Mouse (Mus musculus): ENCODE data around the gene Cd33.

Gene Cd33

GRCm38 (mm10) chr7:43518341-43518740 is 25.9 kb downstream of the Cd33 start:
- in situ Hi-C loops (cut with MboI, MseI) = no loop called here

GRCm38 (mm10) chr7:43515076-43515475 is 29.2 kb downstream of the Cd33 start:
- in situ Hi-C loops (cut with MboI, MseI) = no loop called here

DNA sequence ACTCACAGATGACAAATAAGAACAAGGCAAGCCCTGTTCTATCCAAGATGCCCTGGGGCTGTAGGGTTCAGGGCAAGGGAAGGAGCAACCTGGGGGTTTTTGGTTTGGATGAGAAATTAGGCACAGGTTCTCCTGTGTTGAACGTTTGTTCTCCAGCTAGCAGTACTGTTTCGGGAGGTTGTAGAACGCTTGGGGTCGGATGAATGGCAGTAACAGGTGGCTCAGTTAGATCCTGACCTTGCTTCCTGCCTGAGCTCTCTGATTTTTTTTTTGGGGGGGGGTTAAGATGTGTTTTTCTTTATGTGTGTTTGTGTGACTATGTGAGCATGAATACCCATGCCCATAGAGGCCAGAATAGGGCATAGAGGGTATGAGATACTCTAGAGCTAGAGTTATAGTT is 31.7 kb downstream of the Cd33 start:
- in situ Hi-C loops (cut with MboI, MseI) = no loop called here

DNA sequence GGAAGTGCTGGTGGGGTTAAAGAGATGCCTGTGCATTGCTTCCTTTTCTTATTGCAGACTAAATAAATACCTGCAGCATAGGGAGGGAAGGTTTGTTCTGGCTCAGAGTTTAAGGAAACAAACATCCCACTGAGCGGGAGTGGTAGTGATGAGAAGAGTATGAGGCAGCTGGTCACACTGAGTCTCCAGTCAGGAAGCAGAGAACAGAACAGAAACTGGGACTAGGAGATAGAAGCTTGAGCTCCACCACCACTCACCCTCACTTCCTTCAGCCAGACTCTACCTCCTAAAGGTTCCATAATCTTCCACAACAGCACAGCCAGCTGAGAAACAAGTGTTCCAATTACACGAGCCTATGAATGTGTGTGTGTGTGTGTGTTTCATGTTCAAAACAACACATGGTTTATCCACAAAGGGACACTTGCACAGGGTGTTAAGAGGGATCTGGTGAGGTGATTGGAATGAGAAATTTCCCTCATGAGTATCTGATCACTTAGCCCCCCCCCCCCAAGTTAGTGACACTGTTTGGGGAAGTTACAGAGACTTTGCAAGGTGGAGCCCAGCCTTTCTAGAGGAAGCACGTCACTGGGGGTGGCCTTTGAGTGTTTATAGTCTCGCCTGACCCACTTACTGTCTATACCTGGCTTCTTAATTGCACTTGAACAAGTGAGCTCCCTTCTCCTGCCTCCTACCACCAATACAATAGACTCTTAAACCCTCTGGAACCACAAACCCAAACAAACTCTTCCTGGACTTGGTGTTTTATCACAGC is 32.3 kb downstream of the Cd33 start:
- in situ Hi-C loops (cut with MboI, MseI) = no loop called here

DNA sequence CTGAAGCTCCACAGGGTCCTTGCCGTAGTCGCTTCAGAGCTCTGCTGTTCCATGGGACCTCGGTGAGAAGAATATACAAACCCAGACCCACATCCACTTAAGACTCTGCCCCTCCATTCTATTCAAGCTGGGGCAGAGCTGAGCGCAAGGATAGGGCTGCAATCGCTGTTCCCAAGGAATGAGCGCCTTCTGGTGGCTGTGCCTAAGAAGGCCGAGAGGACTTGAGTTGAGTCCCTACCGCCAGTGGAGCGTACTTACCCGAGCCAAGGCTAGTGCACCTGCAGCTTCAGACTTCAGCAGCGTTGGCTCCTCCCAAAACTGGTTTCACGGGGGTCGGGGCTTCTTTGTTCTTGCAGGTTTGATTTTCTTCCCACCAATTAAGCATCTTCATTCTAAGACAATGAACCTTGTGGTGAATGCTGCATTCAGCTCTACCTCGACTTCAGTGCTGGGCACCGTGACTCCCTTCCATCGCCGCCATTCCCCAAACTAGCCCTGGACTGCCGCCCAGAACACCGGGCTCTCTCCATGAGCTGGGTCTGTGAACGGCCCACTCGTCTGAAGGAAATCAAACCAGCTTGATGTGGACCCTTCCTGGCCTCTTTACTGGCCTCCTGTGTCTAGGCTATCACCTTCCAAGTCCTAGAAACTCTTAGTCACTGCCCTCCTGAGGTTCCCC is 48.7 kb downstream of the Cd33 start:
- in situ Hi-C loops (cut with MboI, MseI) = no loop called here

- in situ Hi-C loops (cut with MboI, MseI) = no loop called here
Observed at GRCm38 (mm10) chr7:43490861-43491260, 53.4 kb downstream of the Cd33 start.

DNA sequence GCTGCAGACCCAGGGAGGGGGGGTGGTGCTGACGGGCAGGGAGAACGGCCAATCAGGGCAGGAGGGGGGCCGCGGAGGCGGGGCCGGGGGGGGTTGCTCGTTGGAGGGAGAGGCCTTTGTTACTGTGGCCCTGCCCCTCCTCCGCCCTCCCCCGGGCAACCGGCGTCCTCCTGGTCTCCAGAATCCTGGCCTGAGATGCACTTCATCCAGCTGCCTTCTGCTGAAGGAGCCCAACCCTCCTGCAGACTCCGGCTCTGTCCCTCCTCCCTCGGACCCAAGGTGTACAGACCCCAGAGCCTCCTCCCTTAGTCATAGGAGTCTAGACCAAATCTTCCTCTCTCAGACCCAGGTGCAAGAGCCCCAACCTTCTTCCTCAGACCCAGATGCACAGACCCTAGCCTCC is 54.0 kb downstream of the Cd33 start:
- in situ Hi-C loops (cut with MboI, MseI) = no loop called here

GRCm38 (mm10) chr7:43489631-43490125 is 54.5 kb downstream of the Cd33 start, which contains the start of gene Iglon5:
Gene Iglon5, minus strand, starts transcription at chr7:43490075.
- in situ Hi-C loops (cut with MboI, MseI) = no loop called here

GRCm38 (mm10) chr7:43488646-43489045 is 55.6 kb downstream of the Cd33 start:
- in situ Hi-C loops (cut with MboI, MseI) = no loop called here

- in situ Hi-C loops (cut with MboI, MseI) = no loop called here
Observed at GRCm38 (mm10) chr7:43483236-43483635, 61.0 kb downstream of the Cd33 start.

DNA sequence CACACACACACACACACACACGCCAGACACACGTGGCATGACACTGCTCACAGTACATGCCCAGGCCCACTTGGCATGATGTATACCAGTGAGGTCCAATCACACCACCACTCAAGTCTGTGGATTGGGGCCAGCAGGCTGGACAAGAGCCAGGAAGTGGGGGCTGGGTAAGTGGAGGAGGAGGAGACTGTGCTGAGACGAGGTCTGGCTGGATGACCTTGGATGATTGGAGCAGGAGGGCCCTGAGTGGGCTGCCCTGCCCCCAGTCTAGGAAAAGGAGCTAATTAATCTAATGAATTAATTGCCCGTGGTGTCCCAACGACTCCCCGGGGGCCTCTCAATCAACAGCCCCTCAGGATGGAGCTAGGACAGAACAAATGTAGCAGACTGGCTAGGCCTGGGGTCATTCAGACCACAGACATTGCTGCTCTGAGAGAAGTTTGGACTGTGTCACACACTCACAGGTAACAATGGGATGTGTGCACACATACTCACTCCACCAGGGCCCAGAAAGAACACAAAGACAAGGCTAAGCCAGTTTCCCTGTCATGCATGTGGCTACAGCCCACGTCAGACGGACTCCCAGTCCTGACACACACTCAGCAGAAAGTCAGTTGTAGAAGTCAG is 62.0 kb downstream of the Cd33 start:
- in situ Hi-C loops (cut with MboI, MseI) = no loop called here

DNA sequence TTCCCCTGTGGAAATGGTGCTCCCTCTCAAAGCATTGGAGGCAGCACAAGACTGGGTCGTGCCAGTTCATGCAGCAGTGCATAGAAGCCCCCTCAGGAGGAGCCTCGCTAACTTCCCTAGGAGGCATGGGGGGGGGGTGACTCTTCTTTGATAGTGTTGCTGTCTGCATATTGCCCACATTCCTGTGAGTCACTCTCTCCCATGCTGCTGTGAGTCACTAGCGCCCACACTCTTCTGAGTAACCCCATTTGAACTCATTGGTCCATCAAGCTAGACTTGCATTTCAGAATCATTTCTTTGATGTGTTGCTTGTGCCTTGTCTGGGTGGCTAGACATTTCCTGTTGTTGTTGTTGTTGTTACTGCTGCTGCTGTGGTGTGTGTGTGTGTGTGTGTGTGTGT is 63.0 kb downstream of the Cd33 start:
- in situ Hi-C loops (cut with MboI, MseI) = no loop called here

DNA sequence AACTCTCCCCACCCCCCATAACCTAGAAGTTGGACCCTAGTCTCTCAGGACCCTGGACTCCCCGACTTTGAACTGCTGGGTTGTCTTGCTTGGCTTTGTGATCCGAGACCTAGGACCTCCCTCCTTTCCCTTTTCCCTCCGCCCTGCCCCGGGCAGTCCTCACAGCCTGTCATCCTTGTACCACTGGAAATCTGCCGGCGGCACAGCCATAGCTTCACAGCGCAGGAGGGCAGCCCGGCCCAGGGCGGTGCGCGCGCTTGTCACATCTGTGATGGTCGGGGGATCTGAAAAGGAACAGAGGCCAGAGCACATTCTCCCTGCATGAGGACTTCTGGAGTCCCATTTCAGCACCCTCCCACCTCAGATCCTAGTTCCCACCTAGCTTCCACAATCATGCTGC is 67.9 kb downstream of the Cd33 start:
- in situ Hi-C loops (cut with MboI, MseI) = loop anchor here (5.0 kb wide), 1 partner anchor 76 kb away; no protein-coding TSS in a partner anchor

DNA sequence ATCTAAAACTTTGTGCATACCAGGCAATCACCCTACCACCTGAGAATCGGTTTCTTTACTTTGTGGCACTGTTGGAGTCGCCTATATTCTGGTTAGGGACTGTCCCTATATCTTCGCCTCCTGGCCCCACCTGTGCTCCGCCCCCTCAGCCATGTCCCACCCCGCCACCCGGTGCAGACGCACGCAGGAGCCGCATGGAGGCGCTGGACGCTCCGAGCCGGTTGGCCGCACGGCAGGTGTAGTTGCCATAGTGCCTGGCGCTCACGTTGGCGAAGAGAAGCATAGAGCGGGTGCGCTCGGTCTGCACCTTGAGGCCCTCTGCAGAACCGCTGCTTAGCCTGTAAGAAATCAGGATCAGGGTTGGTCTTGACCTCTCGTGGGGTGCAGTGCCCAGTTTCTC is 68.5 kb downstream of the Cd33 start:
- in situ Hi-C loops (cut with MboI, MseI) = loop anchor here (5.0 kb wide), 1 partner anchor 77 kb away; no protein-coding TSS in a partner anchor
